Mouse (Mus musculus) hindbrain, embryonic 10.5 days (tissue): Measurements from ENCODE around the gene Rhbdf1. TPM values are rescaled to one million over a fixed set of nuclear protein-coding genes. Genes with fewer than 3 reads are reported as not detected.
A peak's percentile ranks its signal among the peaks of the same experiment; 100 is the strongest.

Experiments
- DNase-seq: peaks from one replicate; pipeline ENCODE4 v3.0.0-alpha.2; 2017; ENCODE audit warnings: low spot score
- H3K27ac ChIP-seq: fragments of 300-500 bp; sonication (generic); 2 replicates; pipeline ENCODE4 v1.5.1; 2016; ENCODE audit warnings: mild to moderate bottlenecking, moderate library complexity
- H3K27me3 ChIP-seq: fragments of 300-500 bp; sonication (generic); 2 replicates; pipeline ENCODE4 v1.6.1; 2016; ENCODE audit warnings: mild to moderate bottlenecking; ENCODE audit not compliant: poor library complexity, insufficient read depth, severe bottlenecking
- H3K36me3 ChIP-seq: fragments of 300-500 bp; sonication (generic); 2 replicates; pipeline ENCODE4 v1.6.1; 2016; ENCODE audit warnings: mild to moderate bottlenecking, moderate library complexity
- H3K4me1 ChIP-seq: fragments of 300-500 bp; sonication (generic); replicated peaks from 2 replicates; pipeline ENCODE4 v1.6.1; 2016; ENCODE audit warnings: mild to moderate bottlenecking
- H3K4me3 ChIP-seq: fragments of 300-500 bp; sonication (generic); 2 replicates; pipeline ENCODE4 v1.5.1; 2016; ENCODE audit warnings: mild to moderate bottlenecking, moderate library complexity
- H3K9me3 ChIP-seq: fragments of 300-500 bp; sonication (generic); 2 replicates; pipeline ENCODE4 v1.6.1; 2016; ENCODE audit warnings: mild to moderate bottlenecking, moderate library complexity
- WGBS: fragments of 180-500 bp; shearing (Covaris S2); methylation state at CpG from one replicate; pipeline ENCODE4 v1.1.7; 2016; 5-methylcytosine and 5-hydroxymethylcytosine counted together
- polyA plus RNA-seq: library from polyadenylated mRNA; unstranded; fragments of >200 nt; fragmentation: Nextera tagmentation; extraction: Ambion mirVana; gene quantifications from 2 replicates; pipeline ENCODE4 v1.2.1, GENCODE M21; 2016

The Rhbdf1 gene
- polyA plus RNA-seq, 1 experiment from 2014 or later, result 31.3 TPM

GRCm38 (mm10) chr11:32190119-32190518 lies 32.0 kb downstream of the Rhbdf1 start:
- no peaks in the 10 kb centered on the region for H3K27me3 ChIP-seq
- 79% methylated on average over 9 of the region's 9 CpGs for WGBS
- H3K4me1 ChIP-seq, result peaks cover 32% of the 10 kb centered on the region
- H3K9me3 ChIP-seq, result no peaks in the 10 kb centered on the region
- no peak overlapping the region for H3K4me3 ChIP-seq
- no peak for DNase-seq
- H3K36me3 ChIP-seq, result no peaks in the 10 kb centered on the region
- H3K27ac ChIP-seq, result no peak overlapping the region

GRCm38 (mm10) chr11:32189434-32189833 lies 32.7 kb downstream of the Rhbdf1 start:
- Histone ChIP-seq H3K36me3 (no peaks in the 10 kb centered on the region), H3K4me3 (no peak overlapping the region), H3K4me1 (peaks cover 28% of the 10 kb centered on the region), H3K27ac (no peak overlapping the region), H3K27me3 (no peaks in the 10 kb centered on the region), H3K9me3 (no peaks in the 10 kb centered on the region)
- 56% methylated on average over 5 of the region's 5 CpGs for WGBS
- no peak for DNase-seq

GRCm38 (mm10) chr11:32188881-32189280 lies 33.2 kb downstream of the Rhbdf1 start:
- no peaks in the 10 kb centered on the region for H3K9me3 ChIP-seq
- H3K4me3 ChIP-seq, result no peak overlapping the region
- no peak overlapping the region for H3K27ac ChIP-seq
- H3K4me1 ChIP-seq, result peaks cover 22% of the 10 kb centered on the region
- H3K27me3 ChIP-seq, result no peaks in the 10 kb centered on the region
- DNase-seq, result no peak
- H3K36me3 ChIP-seq, result no peaks in the 10 kb centered on the region
- WGBS, result 85% methylated on average over 12 of the region's 12 CpGs

- H3K4me1 ChIP-seq, result peaks cover 16% of the 10 kb centered on the region
- 86% methylated on average over 4 of the region's 4 CpGs for WGBS
- H3K27me3 ChIP-seq, result no peaks in the 10 kb centered on the region; the same call in 1 of the 2 replicates
- H3K4me3 ChIP-seq, result no peak overlapping the region
- H3K36me3 ChIP-seq, result no peaks in the 10 kb centered on the region
- H3K27ac ChIP-seq, result no peak overlapping the region
- DNase-seq, result no peak
- no peaks in the 10 kb centered on the region for H3K9me3 ChIP-seq
Observed at GRCm38 (mm10) chr11:32187256-32187655, 34.8 kb downstream of the Rhbdf1 start.

GRCm38 (mm10) chr11:32186031-32186430 lies 36.1 kb downstream of the Rhbdf1 start:
- Histone ChIP-seq H3K27me3 (peaks cover 4% of the 10 kb centered on the region; the same call in 1 of the 2 replicates), H3K4me3 (no peak overlapping the region), H3K9me3 (no peaks in the 10 kb centered on the region), H3K4me1 (peaks cover 15% of the 10 kb centered on the region), H3K36me3 (no peaks in the 10 kb centered on the region), H3K27ac (no peak overlapping the region)
- 83% methylated on average over 3 of the region's 3 CpGs for WGBS
- no peak for DNase-seq

GRCm38 (mm10) chr11:32184469-32184868 lies 37.6 kb downstream of the Rhbdf1 start:
- H3K4me1 ChIP-seq, result no peaks in the 10 kb centered on the region
- WGBS, result 92% methylated on average over 8 of the region's 8 CpGs
- H3K4me3 ChIP-seq, result no peak overlapping the region
- H3K36me3 ChIP-seq, result no peaks in the 10 kb centered on the region
- H3K9me3 ChIP-seq, result no peaks in the 10 kb centered on the region
- peaks cover 4% of the 10 kb centered on the region; the same call in 1 of the 2 replicates for H3K27me3 ChIP-seq
- no peak for DNase-seq
- no peak overlapping the region for H3K27ac ChIP-seq

- no peak overlapping the region for H3K4me3 ChIP-seq
- H3K27me3 ChIP-seq, result peaks cover 4% of the 10 kb centered on the region; the same call in 1 of the 2 replicates
- H3K9me3 ChIP-seq, result 0 out of 2 replicates have a peak, but pooled peaks cover 3% of the 10 kb centered on the region
- H3K27ac ChIP-seq, result no peak overlapping the region
- 51% methylated on average over 25 of the region's 25 CpGs for WGBS
- H3K36me3 ChIP-seq, result no peaks in the 10 kb centered on the region
- peak; percentile 76 for DNase-seq
- no peaks in the 10 kb centered on the region for H3K4me1 ChIP-seq
Observed at GRCm38 (mm10) chr11:32181973-32182868, 39.9 kb downstream of the Rhbdf1 start.

GRCm38 (mm10) chr11:32181246-32181645 lies 40.9 kb downstream of the Rhbdf1 start:
- DNase-seq, result no peak
- no peak overlapping the region for H3K27ac ChIP-seq
- no peak overlapping the region for H3K4me3 ChIP-seq
- H3K36me3 ChIP-seq, result no peaks in the 10 kb centered on the region
- H3K27me3 ChIP-seq, result peaks cover 4% of the 10 kb centered on the region; the same call in 1 of the 2 replicates
- 0 out of 2 replicates have a peak, but pooled peaks cover 3% of the 10 kb centered on the region for H3K9me3 ChIP-seq
- H3K4me1 ChIP-seq, result no peaks in the 10 kb centered on the region
- 74% methylated on average over 4 of the region's 4 CpGs for WGBS

GRCm38 (mm10) chr11:32178506-32178905 lies 43.6 kb downstream of the Rhbdf1 start:
- Histone ChIP-seq H3K4me3 (no peak overlapping the region), H3K9me3 (0 out of 2 replicates have a peak, but pooled peaks cover 3% of the 10 kb centered on the region)
- WGBS, result 74% methylated on average over 1 of the region's 1 CpGs

GRCm38 (mm10) chr11:32166683-32167082 lies 55.4 kb downstream of the Rhbdf1 start:
- Histone ChIP-seq H3K27me3 (peaks cover 4% of the 10 kb centered on the region), H3K36me3 (no peaks in the 10 kb centered on the region), H3K4me3 (no peak overlapping the region), H3K4me1 (peaks cover 9% of the 10 kb centered on the region), H3K9me3 (no peaks in the 10 kb centered on the region), H3K27ac (no peak overlapping the region)
- DNase-seq, result no peak
- WGBS, result 78% methylated on average over 4 of the region's 4 CpGs

More at GRCm38 (mm10) chr11:32178506-32178905, 43.6 kb downstream of the Rhbdf1 start:
- Histone ChIP-seq H3K27ac (no peak overlapping the region), H3K27me3 (peaks cover 4% of the 10 kb centered on the region; the same call in 1 of the 2 replicates), H3K36me3 (no peaks in the 10 kb centered on the region), H3K4me1 (no peaks in the 10 kb centered on the region)
- no peak for DNase-seq

- peaks cover 39% of the 10 kb centered on the region for H3K4me1 ChIP-seq
- H3K4me3 ChIP-seq, result peak overlapping the region; percentile 48
- WGBS, result 16% methylated on average over 28 of the region's 28 CpGs
- H3K27ac ChIP-seq, result peak overlapping the region; percentile 87
- no peaks in the 10 kb centered on the region for H3K36me3 ChIP-seq
- H3K27me3 ChIP-seq, result peaks cover 30% of the 10 kb centered on the region
- no peaks in the 10 kb centered on the region for H3K9me3 ChIP-seq
- peak; percentile 93 for DNase-seq
Observed at GRCm38 (mm10) chr11:32161922-32162804, 59.9 kb downstream of the Rhbdf1 start.

- Histone ChIP-seq H3K4me1 (peaks cover 41% of the 10 kb centered on the region), H3K36me3 (no peaks in the 10 kb centered on the region), H3K27me3 (peaks cover 30% of the 10 kb centered on the region), H3K4me3 (peak overlapping the region; percentile 48), H3K27ac (peak overlapping the region; percentile 87), H3K9me3 (no peaks in the 10 kb centered on the region)
- DNase-seq, result peak; percentile 31
- 3% methylated on average over 9 of the region's 9 CpGs for WGBS
Observed at GRCm38 (mm10) chr11:32161500-32161899, 60.6 kb downstream of the Rhbdf1 start.
